Mouse (Mus musculus) layer of hippocampus, postnatal 10 days (tissue): ENCODE data around the gene Coq7. TPM values are rescaled to one million over a fixed set of nuclear protein-coding genes. Genes with fewer than 3 reads are reported as not detected.

Experiments
- DNase-seq, 2 experiments: peaks; one replicate each; pipeline ENCODE4 v3.0.0; 2021; ENCODE audit warnings: low spot score in 2 of 2
- long read RNA-seq: library from polyadenylated mRNA; stranded (forward); transcript quantifications from one replicate; pipeline ENCODE4 v2.0.0, GENCODE M21; 2023
- total RNA-seq, 2 experiments: library from RNA; stranded (reverse); gene quantifications; 2 replicates each; pipeline ENCODE4 v1.2.3; 2021

Gene Coq7
- 10 to 100 TPM; 37.3 to 39.2 TPM for total RNA-seq
- long read RNA-seq, transcript Coq7-201 (6 exons, 914 nt), result major isoform, 73 of 76 reads
- long read RNA-seq, partial matches to known transcripts, result 2 of 76 reads
- long read RNA-seq, other reads (novel, unspliced or antisense), result 1 of 76 reads

- DNase-seq, result peak; percentile 96 to 97
Measured at GRCm38 (mm10) chr7:118533178-118533578, at the start of gene Coq7. Gene Coq7, minus strand, starts transcription at chr7:118533356.

GRCm38 (mm10) chr7:118579938-118580337 lies 46.8 kb upstream of the Coq7 start:
- DNase-seq, result no peak

- peak in 1 of 2 experiments; percentile 34 for DNase-seq
Measured at GRCm38 (mm10) chr7:118578269-118578668, 45.1 kb upstream of the Coq7 start.

- no peak for DNase-seq
Measured at GRCm38 (mm10) chr7:118572039-118572438, 38.9 kb upstream of the Coq7 start.

GRCm38 (mm10) chr7:118571350-118571749 lies 38.2 kb upstream of the Coq7 start:
- DNase-seq, result no peak

- no peak for DNase-seq
Measured at GRCm38 (mm10) chr7:118569121-118569543, 36.0 kb upstream of the Coq7 start.

GRCm38 (mm10) chr7:118554290-118554689 lies 21.1 kb upstream of the Coq7 start:
- DNase-seq, result no peak

- no peak for DNase-seq
Measured at GRCm38 (mm10) chr7:118553881-118554280, 20.7 kb upstream of the Coq7 start.

- no peak for DNase-seq
Measured at GRCm38 (mm10) chr7:118547451-118547850, 14.3 kb upstream of the Coq7 start.

- DNase-seq, result no peak
Measured at GRCm38 (mm10) chr7:118544128-118544527, 11.0 kb upstream of the Coq7 start.

GRCm38 (mm10) chr7:118535076-118535475 lies 1.9 kb upstream of the Coq7 start:
- no peak for DNase-seq

- DNase-seq, result no peak
Measured at GRCm38 (mm10) chr7:118534326-118534725, 1.2 kb upstream of the Coq7 start.

- DNase-seq, result peak; percentile 97
Measured at GRCm38 (mm10) chr7:118532519-118533177, 508 bp downstream of the Coq7 start.

- DNase-seq, result no peak
Measured at GRCm38 (mm10) chr7:118526967-118527366, 6.2 kb downstream of the Coq7 start.

GRCm38 (mm10) chr7:118522077-118522476 lies 11.1 kb downstream of the Coq7 start:
- no peak for DNase-seq

- no peak for DNase-seq
Measured at GRCm38 (mm10) chr7:118519661-118520060, 13.5 kb downstream of the Coq7 start.

- peak; percentile 79 to 85 for DNase-seq
Measured at GRCm38 (mm10) chr7:118518687-118519086, 14.5 kb downstream of the Coq7 start.

- no peak for DNase-seq
Measured at GRCm38 (mm10) chr7:118517819-118518218, 15.3 kb downstream of the Coq7 start.

GRCm38 (mm10) chr7:118508556-118508955 lies 24.6 kb downstream of the Coq7 start:
- no peak for DNase-seq

GRCm38 (mm10) chr7:118503844-118504243 lies 29.3 kb downstream of the Coq7 start:
- DNase-seq, result no peak

GRCm38 (mm10) chr7:118502333-118502732 lies 30.8 kb downstream of the Coq7 start:
- no peak for DNase-seq

GRCm38 (mm10) chr7:118499784-118500435 lies 33.2 kb downstream of the Coq7 start:
- no peak for DNase-seq
